Mouse (Mus musculus): Measurements from ENCODE around the gene Dgcr2. TPM values are rescaled to one million over a fixed set of nuclear protein-coding genes. Genes with fewer than 3 reads are reported as not detected.

Gene Dgcr2
- polyA plus RNA-seq, 1 experiment from 2014 or later = 83.3 TPM

DNA sequence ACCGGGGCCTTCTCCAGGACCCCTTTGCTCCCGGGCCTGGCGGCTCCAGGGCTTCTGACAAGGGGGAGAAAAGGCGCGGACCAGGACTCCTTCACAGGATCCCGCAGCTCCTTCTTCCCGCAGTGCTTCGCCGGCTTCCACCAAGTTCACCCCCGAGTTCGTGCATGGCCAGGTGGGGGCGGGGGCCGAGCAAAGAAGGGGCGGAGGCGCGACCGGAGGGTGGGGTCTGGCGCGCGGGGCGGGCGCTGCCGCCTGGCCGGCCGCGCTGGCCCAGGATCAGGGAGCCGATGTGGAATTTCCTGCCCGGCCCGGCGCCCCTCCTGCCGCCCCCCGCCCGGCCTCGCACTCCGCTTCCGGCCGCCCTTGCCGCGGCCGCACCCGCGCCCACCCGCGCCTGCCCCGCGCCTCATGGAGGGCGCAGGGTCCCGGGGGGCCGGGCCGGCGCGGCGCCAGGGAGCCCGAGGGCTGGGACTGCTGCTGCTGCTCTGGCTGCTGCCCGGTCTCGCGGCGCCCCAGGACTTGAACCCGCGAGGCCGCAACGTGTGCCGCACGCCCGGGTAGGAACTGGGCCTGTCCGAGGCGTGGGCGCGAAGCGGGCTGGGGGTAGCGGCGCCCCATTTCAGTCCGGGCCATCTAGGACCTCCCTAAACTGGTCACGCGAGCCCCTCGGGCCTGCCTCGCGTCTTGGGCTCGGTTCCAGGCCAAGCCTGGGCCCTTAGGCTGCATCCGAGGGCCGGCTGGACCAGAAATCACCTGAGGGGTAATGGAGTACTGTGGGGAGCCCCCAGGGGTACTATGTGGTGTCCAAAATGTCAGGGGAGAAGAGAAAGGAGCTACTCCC is 101.2 kb downstream of the Dgcr2 start, which contains the start of gene Scarf2:
Gene Scarf2 (plus strand): TSS at position 312 of the 841 bp plus-strand sequence.
- H3K9ac ChIP-seq (ENCODE audit: low read length) = peak within 1 kb of the TSS; percentile 67
- no peaks in the 10 kb centered on the region for H3K9me3 ChIP-seq (ENCODE audit: control insufficient read depth, low read length)
- peaks cover 68% of the 10 kb centered on the region for H3K27me3 ChIP-seq (ENCODE audit: control insufficient read depth, insufficient read depth, low read length)
- H3K27ac ChIP-seq (ENCODE audit: low read depth, low read length) = no peak within 1 kb of the TSS
- H3K4me1 ChIP-seq (ENCODE audit: control insufficient read depth, insufficient read depth, low read length) = peaks cover 12% of the 10 kb centered on the region
- H3K4me3 ChIP-seq (ENCODE audit: low read depth, low read length) = peak within 1 kb of the TSS; percentile 50
- ATAC-seq (ENCODE audit: low FRiP score) (peak; percentile 54), DNase-seq (ENCODE audit: low spot score, missing footprints) (peak; percentile 94)
- H3K36me3 ChIP-seq (ENCODE audit: control insufficient read depth, insufficient read depth, low read length) = peaks cover 1% of the 10 kb centered on the region; the same call in 1 of the 2 replicates
- 2% methylated on average over 54 of the region's 81 CpGs for WGBS
- H3K4me2 ChIP-seq = peak within 1 kb of the TSS; percentile 75

DNA sequence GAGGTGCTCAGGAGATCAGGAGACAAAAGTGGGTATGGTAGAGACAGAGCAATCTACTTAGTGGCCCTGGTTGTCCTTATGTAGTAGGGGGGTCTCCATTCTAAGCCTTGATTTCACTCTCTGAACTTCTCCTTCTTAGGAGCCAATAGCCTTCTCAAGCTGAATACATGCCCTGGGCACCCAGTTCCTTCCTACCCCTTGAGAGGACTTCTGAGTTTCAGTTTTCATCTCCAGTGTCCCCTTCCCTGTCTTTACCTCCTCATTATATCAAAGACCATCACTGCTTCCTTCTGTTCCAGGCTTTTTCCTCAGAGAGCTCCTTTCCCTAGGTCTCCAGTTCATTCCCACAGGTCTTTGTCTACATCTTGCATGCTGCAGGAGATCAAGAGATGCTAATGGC is 101.8 kb downstream of the Dgcr2 start:
- Histone ChIP-seq H3K27ac (ENCODE audit: low read depth, low read length) (no peak overlapping the region), H3K4me3 (ENCODE audit: low read depth, low read length) (peak overlapping the region; percentile 50; the same call in 1 of the 2 replicates), H3K4me1 (ENCODE audit: control insufficient read depth, insufficient read depth, low read length) (peaks cover 12% of the 10 kb centered on the region), H3K4me2 (peak overlapping the region; percentile 75), H3K9ac (ENCODE audit: low read length) (peak overlapping the region; percentile 67; the same call in 1 of the 2 replicates), H3K36me3 (ENCODE audit: control insufficient read depth, insufficient read depth, low read length) (peaks cover 4% of the 10 kb centered on the region; the same call in 1 of the 2 replicates), H3K9me3 (ENCODE audit: control insufficient read depth, low read length) (no peaks in the 10 kb centered on the region), H3K27me3 (ENCODE audit: control insufficient read depth, insufficient read depth, low read length) (peaks cover 61% of the 10 kb centered on the region)
- ATAC-seq (ENCODE audit: low FRiP score) = no peak
- no peak for DNase-seq (ENCODE audit: low spot score, missing footprints)

DNA sequence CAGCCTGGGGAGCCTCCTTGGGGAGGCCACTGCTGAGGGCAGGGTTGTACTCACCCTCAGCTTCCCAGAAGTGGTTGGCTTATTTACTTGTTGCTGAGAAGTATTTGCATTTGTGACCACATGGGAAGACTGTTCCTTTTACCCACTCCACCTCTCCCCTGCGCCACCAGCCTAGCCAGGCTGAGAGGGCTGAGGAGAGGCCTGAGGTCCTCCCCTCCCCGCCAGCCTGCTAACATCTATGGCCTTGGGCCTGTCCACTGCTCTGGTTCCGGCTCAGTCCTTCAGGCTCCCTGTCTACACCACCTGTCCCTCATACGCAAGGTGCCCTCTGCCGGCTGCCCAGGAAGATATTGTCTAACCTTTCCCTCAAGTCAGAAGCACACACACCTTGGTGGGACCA is 102.7 kb downstream of the Dgcr2 start:
- Histone ChIP-seq H3K4me2 (no peak overlapping the region), H3K4me3 (ENCODE audit: low read depth, low read length) (no peak overlapping the region), H3K4me1 (ENCODE audit: control insufficient read depth, insufficient read depth, low read length) (peaks cover 12% of the 10 kb centered on the region), H3K27me3 (ENCODE audit: control insufficient read depth, insufficient read depth, low read length) (peaks cover 53% of the 10 kb centered on the region), H3K9me3 (ENCODE audit: control insufficient read depth, low read length) (no peaks in the 10 kb centered on the region), H3K36me3 (ENCODE audit: control insufficient read depth, insufficient read depth, low read length) (peaks cover 4% of the 10 kb centered on the region; the same call in 1 of the 2 replicates), H3K9ac (ENCODE audit: low read length) (no peak overlapping the region), H3K27ac (ENCODE audit: low read depth, low read length) (no peak overlapping the region)
- 48% methylated on average over 5 of the region's 5 CpGs for WGBS
- DNase-seq (ENCODE audit: low spot score, missing footprints) (no peak), ATAC-seq (ENCODE audit: low FRiP score) (no peak)

DNA sequence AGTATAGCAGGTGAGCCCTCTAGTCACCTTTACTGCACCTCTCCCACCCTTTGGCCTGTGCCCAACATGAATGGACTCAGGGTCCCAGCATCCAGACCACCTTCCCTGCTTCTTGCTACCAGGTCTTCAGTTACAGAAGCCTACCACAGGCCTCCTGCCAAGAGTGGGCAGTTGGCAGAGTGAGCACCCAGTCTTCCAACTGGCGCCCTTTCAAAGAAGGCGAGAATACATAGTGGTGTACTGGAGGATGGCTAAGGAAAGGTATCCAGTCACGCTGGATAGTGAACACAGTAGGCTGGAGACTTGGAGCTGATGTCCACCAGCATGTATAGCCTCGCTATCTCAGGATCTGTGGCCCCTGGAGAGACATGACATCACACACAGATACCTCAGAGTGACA is 104.3 kb downstream of the Dgcr2 start:
- no peak for DNase-seq (ENCODE audit: low spot score, missing footprints)
- Histone ChIP-seq H3K27ac (ENCODE audit: low read depth, low read length) (no peak overlapping the region), H3K4me2 (no peak overlapping the region), H3K36me3 (ENCODE audit: control insufficient read depth, insufficient read depth, low read length) (peaks cover 7% of the 10 kb centered on the region; the same call in 1 of the 2 replicates), H3K9ac (ENCODE audit: low read length) (no peak overlapping the region), H3K27me3 (ENCODE audit: control insufficient read depth, insufficient read depth, low read length) (peaks cover 38% of the 10 kb centered on the region), H3K9me3 (ENCODE audit: control insufficient read depth, low read length) (no peaks in the 10 kb centered on the region), H3K4me3 (ENCODE audit: low read depth, low read length) (no peak overlapping the region), H3K4me1 (ENCODE audit: control insufficient read depth, insufficient read depth, low read length) (peaks cover 12% of the 10 kb centered on the region)
- 87% methylated on average over 4 of the region's 4 CpGs for WGBS
- no peak for ATAC-seq (ENCODE audit: low FRiP score)

DNA sequence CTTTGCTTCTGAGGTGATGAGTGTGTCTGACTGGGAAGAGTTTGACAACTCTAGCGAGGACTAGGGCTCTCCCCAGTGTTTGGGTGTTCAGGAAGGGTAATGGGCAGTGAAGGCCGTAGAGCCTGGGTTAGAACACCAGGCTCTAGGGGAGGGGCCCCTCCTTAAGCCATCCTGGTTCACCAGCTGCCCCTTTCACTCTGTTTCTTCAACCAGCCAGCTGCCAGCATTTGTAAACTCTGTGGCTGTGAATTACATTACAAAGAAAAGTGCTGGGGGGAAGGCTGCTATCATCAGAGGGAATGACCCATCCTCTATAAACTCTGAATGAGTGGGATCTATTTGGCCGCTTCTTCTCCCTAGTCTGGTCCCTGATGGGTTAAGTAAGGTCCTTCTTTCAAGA is 105.6 kb downstream of the Dgcr2 start:
- ATAC-seq (ENCODE audit: low FRiP score) = no peak
- WGBS = 75% methylated on average over 3 of the region's 3 CpGs

More for the DNA sequence above, 105.6 kb downstream of the Dgcr2 start:
- no peak for DNase-seq (ENCODE audit: low spot score, missing footprints)
- Histone ChIP-seq H3K4me3 (ENCODE audit: low read depth, low read length) (no peak overlapping the region), H3K9ac (ENCODE audit: low read length) (no peak overlapping the region), H3K27me3 (ENCODE audit: control insufficient read depth, insufficient read depth, low read length) (peaks cover 25% of the 10 kb centered on the region), H3K4me1 (ENCODE audit: control insufficient read depth, insufficient read depth, low read length) (peaks cover 2% of the 10 kb centered on the region), H3K27ac (ENCODE audit: low read depth, low read length) (no peak overlapping the region), H3K9me3 (ENCODE audit: control insufficient read depth, low read length) (no peaks in the 10 kb centered on the region), H3K4me2 (no peak overlapping the region), H3K36me3 (ENCODE audit: control insufficient read depth, insufficient read depth, low read length) (peaks cover 7% of the 10 kb centered on the region; the same call in 1 of the 2 replicates)

Other genes starting within 250 kb of the Dgcr2 start
- gene Med15, start 165.7 kb downstream of the Dgcr2 start, polyA plus RNA-seq (2014; fragmentation: Nextera tagmentation; extraction: Ambion mirVana) = 28.9 and 29.4 TPM in 2 replicates
- 38.7 and 39.5 TPM in 2 replicates for gene Klhl22, start 138.9 kb downstream of the Dgcr2 start, polyA plus RNA-seq (2014; fragmentation: Nextera tagmentation; extraction: Ambion mirVana)
- 3.8 and 4.4 TPM in 2 replicates for gene Scarf2, start 101.3 kb downstream of the Dgcr2 start, polyA plus RNA-seq (2014; fragmentation: Nextera tagmentation; extraction: Ambion mirVana)
- 0.21 and 0.37 TPM in 2 replicates for gene B830017H08Rik, start 65.4 kb downstream of the Dgcr2 start, polyA plus RNA-seq (2014; fragmentation: Nextera tagmentation; extraction: Ambion mirVana)
- 2.2 and 2.3 TPM in 2 replicates for gene Car15, start 60.2 kb downstream of the Dgcr2 start, polyA plus RNA-seq (2014; fragmentation: Nextera tagmentation; extraction: Ambion mirVana)
- gene Gm20518, start 6.9 kb downstream of the Dgcr2 start, polyA plus RNA-seq (2014; fragmentation: Nextera tagmentation; extraction: Ambion mirVana) = 0.16 and 0.25 TPM in 2 replicates
- gene Tssk1, start 4.3 kb downstream of the Dgcr2 start, polyA plus RNA-seq (2014; fragmentation: Nextera tagmentation; extraction: Ambion mirVana) = not detected in 2 replicates
- 0.15 TPM in 1 of 2 replicates, not detected in the other for gene Tssk2, start 75 bp upstream of the Dgcr2 start, polyA plus RNA-seq (2014; fragmentation: Nextera tagmentation; extraction: Ambion mirVana)
- gene Ess2, start 12.8 kb upstream of the Dgcr2 start, polyA plus RNA-seq (2014; fragmentation: Nextera tagmentation; extraction: Ambion mirVana) = 39.4 and 41.4 TPM in 2 replicates
- gene Gsc2, start 16.5 kb upstream of the Dgcr2 start, polyA plus RNA-seq (2014; fragmentation: Nextera tagmentation; extraction: Ambion mirVana) = 0.95 and 1.1 TPM in 2 replicates
- gene Slc25a1, start 29.7 kb upstream of the Dgcr2 start, polyA plus RNA-seq (2014; fragmentation: Nextera tagmentation; extraction: Ambion mirVana) = 96.5 and 97.6 TPM in 2 replicates
- gene Vpreb2, start 81.9 kb upstream of the Dgcr2 start, polyA plus RNA-seq (2014; fragmentation: Nextera tagmentation; extraction: Ambion mirVana) = not detected in 2 replicates
- gene Dgcr6, start 154.3 kb upstream of the Dgcr2 start, polyA plus RNA-seq (2014; fragmentation: Nextera tagmentation; extraction: Ambion mirVana) = 128 and 134 TPM in 2 replicates
- gene Prodh, start 191.6 kb upstream of the Dgcr2 start, polyA plus RNA-seq (2014; fragmentation: Nextera tagmentation; extraction: Ambion mirVana) = 6.9 and 7.6 TPM in 2 replicates
- gene Rtn4r, start 229.1 kb upstream of the Dgcr2 start, polyA plus RNA-seq (2014; fragmentation: Nextera tagmentation; extraction: Ambion mirVana) = 2.2 and 2.7 TPM in 2 replicates